Mouse (Mus musculus) thymus, adult 2 months (tissue): ENCODE measurements around the gene Mid2.

ENCODE experiments used
- CTCF ChIP-seq: fragments of 200-500 bp; IDR thresholded peaks from 2 replicates; pipeline ENCODE4 v1.5.1; 2012; ENCODE audit warnings: mild to moderate bottlenecking, control low read depth, low read length, moderate library complexity, borderline replicate concordance; ENCODE audit not compliant: control insufficient read depth, poor library complexity, insufficient read depth; ENCODE audit errors: extremely low read depth
- POLR2A ChIP-seq: fragments of 200-500 bp; IDR thresholded peaks from 2 replicates; pipeline ENCODE4 v1.6.1; 2012; ENCODE audit warnings: mild to moderate bottlenecking, low read length, control low read depth, moderate library complexity; ENCODE audit not compliant: control insufficient read depth, poor library complexity, insufficient read depth; ENCODE audit errors: extremely low read depth

- no peak for TF ChIP-seq POLR2A
- TF ChIP-seq CTCF: no peak
Measured at GRCm38 (mm10) chrX:140624875-140625594, 39.4 kb upstream of the Mid2 start.
